Mouse (Mus musculus) left cerebral cortex, postnatal 36 days (tissue): Measurements from ENCODE around the gene Haus2. TPM values are rescaled to one million over a fixed set of nuclear protein-coding genes. Genes with fewer than 3 reads are reported as not detected.

Source experiments
- DNase-seq, 2 experiments: peaks; one replicate each; pipeline ENCODE4 v3.0.0; 2021 to 2022; ENCODE audit warnings: low spot score in 2 of 2, mixed read lengths in 1 of 2
- intact Hi-C: fragments of 180-260 bp; cut with DNase I; formaldehyde crosslinking; loops from one replicate; pipeline ENCODE4 v1.15.1; 2025
- total RNA-seq, 2 experiments: library from RNA; stranded (reverse); gene quantifications; 2 replicates each; pipeline ENCODE4 v1.2.3; 2021

The Haus2 gene
- total RNA-seq, 2 experiments from 2014 or later: 14.0 to 15.1 TPM

GRCm38 (mm10) chr2:120606021-120606690, 3.0 kb upstream of the Haus2 start:
- peak; percentile 16 to 33 for DNase-seq
- intact Hi-C loops: loop anchor here (2.0 to 5.0 kb wide), 2 partner anchors 17 to 64 kb away; no protein-coding TSS in a partner anchor

GRCm38 (mm10) chr2:120616279-120617163, 7.3 kb downstream of the Haus2 start:
- intact Hi-C loops: no loop called here
- no peak for DNase-seq

DNA sequence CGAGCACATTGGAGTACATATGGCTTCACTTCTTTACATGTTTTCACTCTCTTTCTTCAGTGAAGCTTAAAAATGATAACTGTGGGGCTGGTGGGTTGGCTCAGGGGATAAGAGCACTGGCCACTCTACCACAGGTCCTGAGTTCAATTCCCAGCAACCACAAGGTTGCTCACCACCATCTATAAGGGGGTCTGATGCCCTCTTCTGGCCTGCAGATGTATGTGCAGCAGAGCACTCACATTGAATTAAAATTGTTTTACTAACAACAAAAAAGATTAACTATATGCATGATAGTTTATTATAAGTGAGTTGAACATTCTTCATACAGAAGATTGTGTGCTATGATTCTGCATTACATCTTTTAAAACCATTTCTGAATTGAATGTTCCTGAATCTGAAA, 10.4 kb downstream of the Haus2 start:
- intact Hi-C loops: no loop called here
- no peak for DNase-seq

- intact Hi-C loops: no loop called here
- DNase-seq: no peak
Observed at GRCm38 (mm10) chr2:120622920-120623319, 13.7 kb downstream of the Haus2 start.

DNA sequence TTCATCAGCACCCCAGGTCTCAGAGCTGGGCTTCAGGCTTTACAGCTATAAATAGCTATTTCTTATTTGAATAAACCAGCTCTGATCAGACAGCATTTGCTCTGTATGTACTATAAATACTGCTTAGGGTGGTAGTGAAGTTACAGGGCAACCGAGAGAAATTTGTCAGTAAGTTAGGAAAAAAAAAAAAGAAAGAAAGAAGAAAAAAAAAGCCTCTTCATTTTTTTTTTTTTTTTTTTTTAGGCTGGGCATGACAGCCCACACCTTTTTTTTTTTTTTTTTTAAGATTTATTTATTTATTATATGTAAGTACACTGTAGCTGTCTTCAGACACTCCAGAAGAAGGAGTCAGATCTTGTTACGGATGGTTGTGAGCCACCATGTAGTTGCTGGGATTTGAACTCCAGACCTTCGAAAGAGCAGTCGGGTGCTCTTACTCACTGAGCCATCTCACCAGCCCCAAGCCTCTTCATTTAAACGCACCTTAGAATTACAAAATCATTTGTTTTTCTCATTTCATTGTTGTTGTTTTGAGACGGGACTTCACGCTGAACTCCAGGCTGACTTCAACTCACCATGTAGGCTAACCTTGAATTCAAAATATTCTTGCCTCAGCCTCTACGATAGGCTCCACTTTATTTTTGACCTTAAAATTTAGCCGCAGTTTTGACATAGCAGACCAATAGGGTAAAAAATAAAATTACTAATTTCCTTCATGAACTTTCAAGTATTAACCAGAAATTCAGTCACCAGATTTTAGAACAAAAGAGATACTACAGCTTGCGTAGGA, 19.1 kb downstream of the Haus2 start:
- intact Hi-C loops: no loop called here

DNA sequence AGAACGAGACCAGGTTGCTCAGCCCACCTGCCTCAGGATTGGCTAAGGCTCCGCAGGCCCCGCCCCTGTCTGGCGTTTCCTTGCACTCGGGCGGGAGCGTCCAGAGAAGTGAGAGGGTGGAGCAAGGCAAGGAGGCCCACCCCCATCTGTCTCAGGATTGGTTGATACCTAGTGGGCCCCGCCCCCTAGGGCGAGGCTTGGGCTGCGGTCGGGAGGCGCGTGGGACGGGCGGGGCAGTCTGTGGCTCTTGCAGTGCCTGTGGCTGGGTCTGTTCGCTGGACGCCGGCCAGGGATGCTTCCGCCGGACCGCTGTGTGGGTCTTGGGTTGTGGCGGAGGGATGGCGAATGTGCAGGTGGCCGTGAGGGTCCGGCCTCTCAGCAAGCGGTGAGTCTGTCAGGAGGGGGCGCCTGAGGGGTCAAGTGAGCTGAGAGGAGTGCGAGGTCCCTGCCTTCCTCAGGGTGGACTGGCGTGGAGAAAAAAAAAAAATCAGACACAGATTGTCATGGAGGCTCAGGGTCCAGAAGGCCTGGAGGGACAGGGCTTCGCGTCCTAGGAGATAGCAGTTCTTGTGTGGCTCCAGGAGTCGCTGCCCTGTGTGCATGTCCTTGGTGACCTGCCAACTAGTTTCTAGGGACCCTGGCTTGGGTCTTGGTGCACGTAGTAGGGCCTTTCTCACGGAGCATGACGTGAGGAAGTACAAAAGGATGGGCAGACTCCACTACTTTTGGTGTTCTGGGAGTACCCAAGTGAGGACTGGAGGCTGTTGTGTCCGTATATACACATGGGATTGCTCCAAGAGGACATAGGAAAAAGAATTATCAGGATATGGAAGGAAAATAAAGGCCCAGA, 19.9 kb downstream of the Haus2 start, which contains the start of gene Stard9:
Stard9 (plus strand) TSS at position 236 of the 850 bp plus-strand sequence.
- intact Hi-C loops: no loop called here
- DNase-seq: peak; percentile 95

More for the DNA sequence above, 19.1 kb downstream of the Haus2 start:
- no peak for DNase-seq

- no peak for DNase-seq
- intact Hi-C loops: no loop called here
Observed at GRCm38 (mm10) chr2:120630246-120630645, 21.1 kb downstream of the Haus2 start.

- intact Hi-C loops: no loop called here
- no peak for DNase-seq
Observed at GRCm38 (mm10) chr2:120630655-120631054, 21.5 kb downstream of the Haus2 start.

DNA sequence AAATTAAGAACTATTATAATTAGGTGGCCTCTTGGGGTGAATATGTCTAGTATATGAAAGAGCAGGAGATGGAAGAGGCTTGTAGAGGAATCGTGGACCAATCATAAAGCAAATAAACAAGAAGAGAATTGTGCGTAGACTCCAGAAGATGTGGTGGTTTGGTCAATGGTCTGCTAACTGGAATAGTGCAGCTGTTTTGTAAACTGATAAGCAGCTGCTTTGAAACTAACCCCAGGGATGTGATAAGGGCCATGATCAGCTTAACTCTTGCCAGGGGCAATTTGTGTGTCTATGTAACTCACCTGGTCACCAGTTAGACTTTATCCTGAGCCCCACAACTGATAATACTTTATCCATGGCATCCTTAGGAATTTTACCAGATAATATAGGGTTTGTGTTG, 22.3 kb downstream of the Haus2 start:
- DNase-seq: no peak
- intact Hi-C loops: no loop called here

GRCm38 (mm10) chr2:120631957-120632356, 22.8 kb downstream of the Haus2 start:
- no peak for DNase-seq
- intact Hi-C loops: no loop called here

DNA sequence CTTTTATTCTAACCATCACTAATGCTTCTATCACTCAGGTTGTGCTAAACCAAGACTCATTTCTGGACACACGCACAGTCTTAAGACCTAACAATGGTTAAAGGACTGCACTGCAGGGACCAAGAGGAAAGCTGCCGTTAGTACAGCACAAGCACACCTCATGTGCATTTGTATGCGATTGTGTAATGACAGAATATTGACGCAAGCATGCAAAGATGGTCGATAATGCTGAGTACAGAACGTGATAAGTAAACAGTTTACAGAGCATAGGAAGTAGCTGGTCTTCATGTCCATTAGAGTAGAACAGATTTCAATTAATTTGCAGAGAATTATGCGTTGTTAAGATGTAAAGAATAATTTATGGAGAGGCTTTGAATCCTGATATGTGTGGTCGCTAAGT, 31.7 kb downstream of the Haus2 start:
- intact Hi-C loops: no loop called here

GRCm38 (mm10) chr2:120643836-120644235, 34.7 kb downstream of the Haus2 start:
- intact Hi-C loops: no loop called here
- no peak for DNase-seq

More for the DNA sequence above, 31.7 kb downstream of the Haus2 start:
- no peak for DNase-seq

DNA sequence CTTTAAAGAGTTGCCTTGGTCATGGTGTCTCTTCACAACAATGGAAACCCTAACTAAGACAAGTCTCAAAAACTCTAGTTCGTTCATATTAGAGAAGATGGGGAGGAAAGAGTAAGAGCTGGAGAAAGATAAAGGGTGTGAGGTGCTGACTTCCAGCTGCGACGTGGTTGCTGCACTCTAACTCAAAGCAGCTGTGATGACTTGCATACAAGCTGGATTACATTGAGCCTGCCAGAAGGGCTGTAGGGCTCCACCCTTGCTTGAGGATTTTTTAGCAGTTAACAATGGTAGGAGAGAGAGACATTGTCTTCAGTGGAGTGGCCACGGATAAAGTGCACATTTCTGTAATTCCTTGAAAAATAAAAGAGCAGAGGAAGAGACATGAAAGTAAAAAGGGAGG, 37.6 kb downstream of the Haus2 start:
- DNase-seq: no peak
- intact Hi-C loops: no loop called here

GRCm38 (mm10) chr2:120652256-120652924, 43.2 kb downstream of the Haus2 start:
- DNase-seq: no peak
- intact Hi-C loops: loop anchor here (10.0 kb wide), 1 partner anchor 178 kb away; no protein-coding TSS in a partner anchor

- intact Hi-C loops: loop anchor here (10.0 kb wide), 1 partner anchor 178 kb away; no protein-coding TSS in a partner anchor
- DNase-seq: no peak
Observed at GRCm38 (mm10) chr2:120652925-120653284, 43.7 kb downstream of the Haus2 start.

GRCm38 (mm10) chr2:120654693-120655092, 45.5 kb downstream of the Haus2 start:
- DNase-seq: no peak
- intact Hi-C loops: loop anchor here (10.0 kb wide), 1 partner anchor 180 kb away; no protein-coding TSS in a partner anchor

DNA sequence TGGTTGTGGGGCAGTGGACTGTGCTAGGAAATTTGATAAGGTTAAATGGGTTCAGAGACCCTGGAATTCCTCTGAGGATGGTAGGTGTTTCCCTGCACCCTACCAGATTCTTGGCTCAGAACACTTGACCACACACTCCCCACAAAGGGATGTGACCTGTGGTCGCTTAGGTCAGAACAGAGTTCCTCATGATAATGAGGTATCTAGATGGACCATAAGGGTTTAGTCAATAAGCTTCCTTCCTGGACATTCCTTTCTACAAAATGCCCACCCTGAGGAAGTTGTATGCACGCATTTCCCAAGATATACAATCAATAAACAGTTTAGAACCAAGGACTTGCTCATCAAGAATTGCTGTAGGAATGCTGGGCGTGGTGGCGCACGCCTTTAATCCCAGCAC, 46.7 kb downstream of the Haus2 start:
- intact Hi-C loops: loop anchor here (10.0 kb wide), 1 partner anchor 181 kb away; no protein-coding TSS in a partner anchor
- DNase-seq: no peak

- no peak for DNase-seq
- intact Hi-C loops: loop anchor here (10.0 kb wide), 1 partner anchor 182 kb away; no protein-coding TSS in a partner anchor
Observed at GRCm38 (mm10) chr2:120656711-120657110, 47.5 kb downstream of the Haus2 start.
